Mouse (Mus musculus) bone marrow macrophage, adult 2 months (primary cell): ENCODE measurements around the gene Tstd3. TPM values are rescaled to one million over a fixed set of nuclear protein-coding genes. Genes with fewer than 3 reads are reported as not detected.
A peak's percentile ranks its signal among the peaks of the same experiment; 100 is the strongest.

Experiments
- H3K27ac ChIP-seq: 2 replicates; pipeline ENCODE4 v1.5.1; 2012; ENCODE audit warnings: low read depth, low read length; ENCODE audit not compliant: insufficient read depth
- H3K4me1 ChIP-seq: 2 replicates; pipeline ENCODE4 v1.6.1; 2012; ENCODE audit warnings: low read length; ENCODE audit not compliant: control insufficient read depth, insufficient read depth
- H3K4me3 ChIP-seq: 2 replicates; pipeline ENCODE4 v1.5.1; 2012; ENCODE audit warnings: mild to moderate bottlenecking, low read length, moderate library complexity; ENCODE audit not compliant: insufficient read depth
- CTCF ChIP-seq: IDR thresholded peaks from 2 replicates; pipeline ENCODE4 v1.5.1; 2012; ENCODE audit warnings: low read depth, mild to moderate bottlenecking, low read length, moderate library complexity
- POLR2A ChIP-seq: IDR thresholded peaks from 2 replicates; pipeline ENCODE4 v1.6.1; 2012; ENCODE audit warnings: mild to moderate bottlenecking, low read depth, low read length, borderline replicate concordance
- polyA plus RNA-seq: library from polyadenylated mRNA; stranded (reverse); fragments of >200 nt; gene quantifications from 2 replicates; pipeline ENCODE4 v1.2.4, GENCODE M21; 2012; ENCODE audit not compliant: missing spikeins, insufficient read depth, insufficient read length

The Tstd3 gene
- 19.6 and 22.4 TPM in 2 replicates for polyA plus RNA-seq

- Histone ChIP-seq H3K4me3 (peak within 1 kb of the TSS; percentile 63), H3K27ac (no peak within 1 kb of the TSS), H3K4me1 (peaks cover 3% of the 10 kb centered on the region; the same call in 1 of the 2 replicates)
- TF ChIP-seq CTCF (peak; percentile 47), POLR2A (no peak)
These were observed at the start of gene Tstd3, which contains the start of gene Usp45 for GRCm38 (mm10) chr4:21766863-21767304. Gene Tstd3 (minus strand): TSS chr4:21767212. Gene Usp45 (plus strand): TSS chr4:21767156.

GRCm38 (mm10) chr4:21814029-21814428, 47.0 kb upstream of the Tstd3 start:
- Histone ChIP-seq H3K27ac (no peak overlapping the region), H3K4me1 (no peaks in the 10 kb centered on the region), H3K4me3 (no peak overlapping the region)
- TF ChIP-seq POLR2A (no peak), CTCF (peak; percentile 43; the same call in 1 of the 2 replicates)

GRCm38 (mm10) chr4:21812635-21813034, 45.6 kb upstream of the Tstd3 start:
- TF ChIP-seq CTCF (no peak), POLR2A (no peak)
- Histone ChIP-seq H3K4me1 (no peaks in the 10 kb centered on the region), H3K4me3 (no peak overlapping the region), H3K27ac (no peak overlapping the region)

GRCm38 (mm10) chr4:21810608-21811007, 43.6 kb upstream of the Tstd3 start:
- no peak overlapping the region for H3K4me3 ChIP-seq
- no peaks in the 10 kb centered on the region for H3K4me1 ChIP-seq
- no peak overlapping the region for H3K27ac ChIP-seq
- TF ChIP-seq CTCF (no peak), POLR2A (no peak)

GRCm38 (mm10) chr4:21807204-21807603, 40.2 kb upstream of the Tstd3 start:
- no peak for TF ChIP-seq POLR2A
- TF ChIP-seq CTCF, result no peak
- H3K4me3 ChIP-seq, result no peak overlapping the region
- no peak overlapping the region for H3K27ac ChIP-seq
- H3K4me1 ChIP-seq, result no peaks in the 10 kb centered on the region

GRCm38 (mm10) chr4:21801620-21802019, 34.6 kb upstream of the Tstd3 start:
- TF ChIP-seq POLR2A (no peak), CTCF (no peak)

GRCm38 (mm10) chr4:21801013-21801412, 34.0 kb upstream of the Tstd3 start:
- TF ChIP-seq POLR2A, result no peak
- no peak for TF ChIP-seq CTCF
- Histone ChIP-seq H3K4me1 (no peaks in the 10 kb centered on the region), H3K27ac (no peak overlapping the region), H3K4me3 (no peak overlapping the region)

More at GRCm38 (mm10) chr4:21801620-21802019, 34.6 kb upstream of the Tstd3 start:
- Histone ChIP-seq H3K4me1 (no peaks in the 10 kb centered on the region), H3K27ac (no peak overlapping the region), H3K4me3 (no peak overlapping the region)

- no peak for TF ChIP-seq CTCF
- TF ChIP-seq POLR2A, result no peak
- Histone ChIP-seq H3K4me3 (no peak overlapping the region), H3K27ac (no peak overlapping the region), H3K4me1 (no peaks in the 10 kb centered on the region)
These were observed 26.6 kb upstream of the Tstd3 start for GRCm38 (mm10) chr4:21793631-21794030.

- no peak overlapping the region for H3K4me3 ChIP-seq
- no peak for TF ChIP-seq CTCF
- no peak for TF ChIP-seq POLR2A
- no peak overlapping the region for H3K27ac ChIP-seq
- H3K4me1 ChIP-seq, result no peaks in the 10 kb centered on the region
These were observed 22.8 kb upstream of the Tstd3 start for GRCm38 (mm10) chr4:21789836-21790235.

GRCm38 (mm10) chr4:21788903-21789302, 21.9 kb upstream of the Tstd3 start:
- Histone ChIP-seq H3K27ac (no peak overlapping the region), H3K4me1 (no peaks in the 10 kb centered on the region), H3K4me3 (no peak overlapping the region)
- TF ChIP-seq CTCF (no peak), POLR2A (no peak)
